ENCODE assay signal across 12 mouse cellular contexts in genomic region chr11:85273299-85273698, GRCm38 (mm10). TPM values are rescaled to one million over a fixed set of nuclear protein-coding genes. Genes with fewer than 3 reads are reported as not detected.
A peak's percentile ranks its signal among the peaks of the same experiment; 100 is the strongest.
DNase-seq lines count a peak whose midpoint lies in the region; ATAC-seq and TF ChIP-seq lines count a peak whose summit lies in the region.
"Had no signal": no experiment of that assay in that cellular context is flagged by ENCODE, and none has a peak within 500 bp of the region (broad histone marks: within the 10 kb centered on the region; RNA-seq: fewer than 3 reads in every experiment).

No protein-coding gene starts in this region.

- no peaks in the 10 kb centered on the region for H3K27me3 ChIP-seq in intestine, postnatal 0 days (replicated peaks; ENCODE audit: control insufficient read depth, insufficient read depth, low read length)
- H3K27me3 ChIP-seq in intestine, embryonic 15.5 days (replicated peaks) = no peaks in the 10 kb centered on the region
- H3K27me3 ChIP-seq in hindbrain, embryonic 14.5 days (ENCODE audit: control insufficient read depth, insufficient read depth, low read length) = no peaks in the 10 kb centered on the region

- no peak overlapping the region for H3K4me2 ChIP-seq in intestine, postnatal 0 days (replicated peaks; ENCODE audit: low read depth)
- H3K4me2 ChIP-seq in intestine, embryonic 15.5 days (replicated peaks) = no peak overlapping the region
- H3K4me2 ChIP-seq in hindbrain, embryonic 14.5 days (replicated peaks) = no peak overlapping the region

- no peaks in the 10 kb centered on the region for H3K9me3 ChIP-seq in intestine, postnatal 0 days (ENCODE audit: control insufficient read depth)
- H3K9me3 ChIP-seq in intestine, embryonic 15.5 days = no peaks in the 10 kb centered on the region
- no peaks in the 10 kb centered on the region for H3K9me3 ChIP-seq in hindbrain, embryonic 14.5 days (ENCODE audit: control insufficient read depth, low read length)
- H3K9me3 ChIP-seq: midbrain, embryonic 10.5 days had no signal

- no peak overlapping the region for H3K4me3 ChIP-seq in intestine, postnatal 0 days (ENCODE audit: low read depth, low read length)
- H3K4me3 ChIP-seq in intestine, embryonic 15.5 days (replicated peaks) = no peak overlapping the region
- no peak overlapping the region for H3K4me3 ChIP-seq in bone marrow, adult 2 months (replicated peaks; ENCODE audit: control insufficient read depth, low read depth, low read length)
- H3K4me3 ChIP-seq in hindbrain, embryonic 14.5 days (replicated peaks; ENCODE audit: low read length) = no peak overlapping the region
- H3K4me3 ChIP-seq: midbrain, embryonic 10.5 days had no signal

- no peak for TF ChIP-seq POLR2A in bone marrow, adult 2 months (IDR thresholded peaks at IDR 0.05; ENCODE audit: borderline replicate concordance, control insufficient read depth, low read depth, low read length)

- no peak for ATAC-seq in intestine, postnatal 0 days
- ATAC-seq in intestine, embryonic 15.5 days = no peak
- no peak for ATAC-seq in hindbrain, embryonic 14.5 days (ENCODE audit: low FRiP score)
- ATAC-seq: forebrain, embryonic 14.5 days; intestine, embryonic 16.5 days had no signal

- no peaks in the 10 kb centered on the region for H3K36me3 ChIP-seq in intestine, postnatal 0 days (ENCODE audit: control insufficient read depth, insufficient read depth)
- no peaks in the 10 kb centered on the region for H3K36me3 ChIP-seq in intestine, embryonic 15.5 days
- H3K36me3 ChIP-seq in hindbrain, embryonic 14.5 days (replicated peaks; ENCODE audit: control insufficient read depth, insufficient read depth) = no peaks in the 10 kb centered on the region
- H3K36me3 ChIP-seq: midbrain, embryonic 10.5 days had no signal

- peak; percentile 37 to 72 for DNase-seq in spleen, postnatal 4 days (ENCODE audit: low spot score in 2 of 2)
- DNase-seq in spleen, postnatal 36 days (ENCODE audit: low spot score in 2 of 2) = no peak
- peak; percentile 10 to 25 for DNase-seq in thymus, postnatal 36 days
- DNase-seq in hindbrain, embryonic 14.5 days (ENCODE audit: low spot score) = no peak
- DNase-seq in cerebellum, adult 8-10 months = no peak
- DNase-seq: embryo, embryonic 11 days had no signal

- WGBS in intestine, postnatal 0 days = 78% methylated on average over 6 of the region's 6 CpGs
- WGBS in intestine, embryonic 15.5 days = 71% methylated on average over 6 of the region's 6 CpGs
- WGBS in bone marrow, adult 2 months = 71% methylated on average over 6 of the region's 6 CpGs
- WGBS in hindbrain, embryonic 14.5 days = 71% methylated on average over 6 of the region's 6 CpGs

- H3K9ac ChIP-seq in intestine, postnatal 0 days (ENCODE audit: low read depth, low read length) = no peak overlapping the region
- no peak overlapping the region for H3K9ac ChIP-seq in intestine, embryonic 15.5 days
- H3K9ac ChIP-seq in hindbrain, embryonic 14.5 days = no peak overlapping the region

- H3K27ac ChIP-seq in intestine, postnatal 0 days (ENCODE audit: low read depth, low read length) = no peak overlapping the region
- no peak overlapping the region for H3K27ac ChIP-seq in intestine, embryonic 15.5 days
- no peak overlapping the region for H3K27ac ChIP-seq in bone marrow, adult 2 months (ENCODE audit: control insufficient read depth, insufficient read depth, low read depth, low read length, poor library complexity)
- no peak overlapping the region for H3K27ac ChIP-seq in hindbrain, embryonic 14.5 days
- H3K27ac ChIP-seq: midbrain, embryonic 10.5 days had no signal

- H3K4me1 ChIP-seq in intestine, postnatal 0 days (replicated peaks; ENCODE audit: control insufficient read depth, insufficient read depth, low read length) = no peaks in the 10 kb centered on the region
- H3K4me1 ChIP-seq in intestine, embryonic 15.5 days (replicated peaks) = no peaks in the 10 kb centered on the region
- H3K4me1 ChIP-seq in bone marrow, adult 2 months (ENCODE audit: control insufficient read depth, insufficient read depth, low read length) = no peaks in the 10 kb centered on the region; the same call in 1 of the 2 replicates
- no peaks in the 10 kb centered on the region for H3K4me1 ChIP-seq in hindbrain, embryonic 14.5 days (replicated peaks; ENCODE audit: control insufficient read depth, insufficient read depth, low read length)
- H3K4me1 ChIP-seq: midbrain, embryonic 10.5 days had no signal

- TF ChIP-seq CTCF in intestine, postnatal 0 days (IDR thresholded peaks at IDR 0.05; ENCODE audit: low read depth) = peak; percentile 59
- peak; percentile 56 for TF ChIP-seq CTCF in bone marrow, adult 2 months (IDR thresholded peaks at IDR 0.05; ENCODE audit: control insufficient read depth, insufficient read depth, low read length)

RNA-seq across cellular contexts. Expression of gene Ppm1d, which starts 37.7 kb away (rescaled TPM):
- 6.0 and 6.4 TPM in 2 replicates for polyA plus RNA-seq in intestine, postnatal 0 days (2015; fragmentation: Nextera tagmentation; extraction: Ambion mirVana)
- 13.2 and 13.8 TPM in 2 replicates for polyA plus RNA-seq in intestine, embryonic 15.5 days (2015; fragmentation: Nextera tagmentation; extraction: Ambion mirVana)
- 23.8 and 27.4 TPM in 2 replicates for polyA plus RNA-seq in bone marrow, adult 2 months (2011; ENCODE audit: insufficient read depth, insufficient read length, low replicate concordance, missing spikeins)
- polyA plus RNA-seq in hindbrain, embryonic 14.5 days (2014; fragmentation: Nextera tagmentation; extraction: Ambion mirVana) = 21.1 and 22.2 TPM in 2 replicates

RNA-seq across cellular contexts. Expression of gene Appbp2, which starts 38.4 kb away (rescaled TPM):
- 17.5 and 19.5 TPM in 2 replicates for polyA plus RNA-seq in intestine, postnatal 0 days (2015; fragmentation: Nextera tagmentation; extraction: Ambion mirVana)
- 36.8 and 40.6 TPM in 2 replicates for polyA plus RNA-seq in intestine, embryonic 15.5 days (2015; fragmentation: Nextera tagmentation; extraction: Ambion mirVana)
- 5.1 and 8.5 TPM in 2 replicates for polyA plus RNA-seq in bone marrow, adult 2 months (2011; ENCODE audit: insufficient read depth, insufficient read length, low replicate concordance, missing spikeins)
- polyA plus RNA-seq in hindbrain, embryonic 14.5 days (2014; fragmentation: Nextera tagmentation; extraction: Ambion mirVana) = 58.1 and 63.9 TPM in 2 replicates

Comparison
In these comparisons a context has a peak if more than half of its experiments do, and no peak if none do; other contexts are left out.
1. DNase-seq: peak in spleen, postnatal 4 days (2 of 2) and thymus, postnatal 36 days (2 of 2); none in spleen, postnatal 36 days (0 of 2), hindbrain, embryonic 14.5 days (single experiment) and cerebellum, adult 8-10 months (single experiment).